Mouse (Mus musculus) ovary, adult 18-20 months (tissue): ENCODE results near the gene Rab5if.
"Not testable (repeated sequence)": the region's sequence is repeated elsewhere in the genome, so short reads cannot be mapped to it uniquely, and the experiment has no call there.

Experiments used
- DNase-seq: peaks from one replicate; pipeline ENCODE4 v3.0.0; 2022; ENCODE audit warnings: low spot score, mixed read lengths

The Rab5if gene

GRCm38 (mm10) chr2:156853999-156854771 lies 8.7 kb upstream of the Rab5if start:
- not testable (repeated sequence) for DNase-seq

- DNase-seq: no peak
Observed at GRCm38 (mm10) chr2:156856311-156856710, 6.6 kb upstream of the Rab5if start.

- DNase-seq: no peak
Observed at GRCm38 (mm10) chr2:156857385-156857791, 5.5 kb upstream of the Rab5if start.

- DNase-seq: no peak
Observed at GRCm38 (mm10) chr2:156857835-156858234, 5.1 kb upstream of the Rab5if start, which contains the start of gene 4930518I15Rik. TSS of gene 4930518I15Rik (minus strand) at chr2:156857946.

- no peak for DNase-seq
Observed at GRCm38 (mm10) chr2:156858671-156859070, 4.3 kb upstream of the Rab5if start.

- no peak for DNase-seq
Observed at GRCm38 (mm10) chr2:156862041-156862717, 749 bp upstream of the Rab5if start.

- DNase-seq: peak; percentile 53
Observed at GRCm38 (mm10) chr2:156863487-156864160, 696 bp downstream of the Rab5if start.

GRCm38 (mm10) chr2:156864481-156864880 lies 1.6 kb downstream of the Rab5if start:
- no peak for DNase-seq

GRCm38 (mm10) chr2:156868994-156869393 lies 6.1 kb downstream of the Rab5if start:
- no peak for DNase-seq

GRCm38 (mm10) chr2:156869554-156869953 lies 6.6 kb downstream of the Rab5if start:
- DNase-seq: no peak

- peak; percentile 55 for DNase-seq
Observed at GRCm38 (mm10) chr2:156870519-156870918, 7.6 kb downstream of the Rab5if start.

- no peak for DNase-seq
Observed at GRCm38 (mm10) chr2:156873629-156874028, 10.7 kb downstream of the Rab5if start.

GRCm38 (mm10) chr2:156874047-156874759 lies 11.3 kb downstream of the Rab5if start:
- DNase-seq: no peak

- no peak for DNase-seq
Observed at GRCm38 (mm10) chr2:156874760-156875510, 12.0 kb downstream of the Rab5if start.

GRCm38 (mm10) chr2:156877726-156878125 lies 14.8 kb downstream of the Rab5if start:
- DNase-seq: no peak

GRCm38 (mm10) chr2:156879541-156879940 lies 16.6 kb downstream of the Rab5if start:
- peak; percentile 42 for DNase-seq

- no peak for DNase-seq
Observed at GRCm38 (mm10) chr2:156882431-156883001, 19.6 kb downstream of the Rab5if start.

- DNase-seq: no peak
Observed at GRCm38 (mm10) chr2:156884396-156885211, 21.7 kb downstream of the Rab5if start.

GRCm38 (mm10) chr2:156885666-156886065 lies 22.7 kb downstream of the Rab5if start:
- not testable (repeated sequence) for DNase-seq

GRCm38 (mm10) chr2:156886084-156886631 lies 23.2 kb downstream of the Rab5if start:
- DNase-seq: no peak
